Mouse (Mus musculus) embryonic facial prominence, embryonic 13.5 days (tissue): Measurements from ENCODE around the gene Grid2. TPM values are rescaled to one million over a fixed set of nuclear protein-coding genes. Genes with fewer than 3 reads are reported as not detected.

Experiments
- ATAC-seq: fragments of 200-750 bp; cut with Nextera tagmentation; 2 replicates; pipeline ENCODE4 v1.8.0; 2017; ENCODE audit warnings: low read depth; ENCODE audit not compliant: insufficient number of reproducible peaks, insufficient read depth, low FRiP score, low TSS enrichment
- H3K27ac ChIP-seq: fragments of 300-500 bp; sonication (generic); 2 replicates; pipeline ENCODE4 v1.5.1; 2015; ENCODE audit warnings: moderate library complexity, mild to moderate bottlenecking, inconsistent platforms
- H3K27me3 ChIP-seq: fragments of 300-500 bp; sonication (generic); 2 replicates; pipeline ENCODE4 v1.6.1; 2015; ENCODE audit warnings: mild to moderate bottlenecking, inconsistent platforms
- H3K36me3 ChIP-seq: fragments of 300-500 bp; sonication (generic); 2 replicates; pipeline ENCODE4 v1.6.1; 2015; ENCODE audit warnings: mild to moderate bottlenecking, inconsistent platforms
- H3K4me1 ChIP-seq: fragments of 300-500 bp; sonication (generic); 2 replicates; pipeline ENCODE4 v1.6.1; 2015; ENCODE audit warnings: inconsistent platforms
- H3K4me2 ChIP-seq: fragments of 300-500 bp; sonication (generic); 2 replicates; pipeline ENCODE4 v1.6.1; 2015; ENCODE audit warnings: moderate library complexity, mild to moderate bottlenecking, inconsistent platforms
- H3K4me3 ChIP-seq: fragments of 300-500 bp; sonication (generic); 2 replicates; pipeline ENCODE4 v1.5.1; 2015; ENCODE audit warnings: mild to moderate bottlenecking, inconsistent platforms
- H3K9ac ChIP-seq: fragments of 300-500 bp; sonication (generic); 2 replicates; pipeline ENCODE4 v1.6.1; 2015; ENCODE audit warnings: mild to moderate bottlenecking, inconsistent platforms
- H3K9me3 ChIP-seq: fragments of 300-500 bp; sonication (generic); 2 replicates; pipeline ENCODE4 v1.6.1; 2016; ENCODE audit warnings: inconsistent platforms
- WGBS: fragments of 180-500 bp; shearing (Covaris S2); methylation state at CpG from one replicate; pipeline ENCODE4 v1.1.7; 2015; ENCODE audit warnings: mixed read lengths; 5-methylcytosine and 5-hydroxymethylcytosine counted together
- polyA plus RNA-seq: library from polyadenylated mRNA; unstranded; fragments of >200 nt; fragmentation: Nextera tagmentation; extraction: Ambion mirVana; gene quantifications from 2 replicates; pipeline ENCODE4 v1.2.1, GENCODE M21; 2015

Gene Grid2
- polyA plus RNA-seq, 1 experiment from 2014 or later: 2.0 TPM

GRCm38 (mm10) chr6:63917035-63917570, 661.4 kb downstream of the Grid2 start:
- Histone ChIP-seq H3K27ac (no peak overlapping the region), H3K9ac (no peak overlapping the region), H3K4me3 (no peak overlapping the region), H3K4me1 (no peaks in the 10 kb centered on the region), H3K4me2 (no peak overlapping the region), H3K9me3 (no peaks in the 10 kb centered on the region), H3K27me3 (no peaks in the 10 kb centered on the region), H3K36me3 (no peaks in the 10 kb centered on the region)
- ATAC-seq: no peak
- 68% methylated on average over 6 of the region's 6 CpGs for WGBS

- Histone ChIP-seq H3K4me2 (no peak overlapping the region), H3K4me1 (no peaks in the 10 kb centered on the region), H3K9me3 (no peaks in the 10 kb centered on the region), H3K36me3 (no peaks in the 10 kb centered on the region), H3K9ac (no peak overlapping the region), H3K27me3 (no peaks in the 10 kb centered on the region), H3K27ac (no peak overlapping the region), H3K4me3 (no peak overlapping the region)
- WGBS: 88% methylated on average over 6 of the region's 6 CpGs
- ATAC-seq: no peak
These were observed 666.3 kb downstream of the Grid2 start for GRCm38 (mm10) chr6:63921951-63922350.

- no peak overlapping the region for H3K4me3 ChIP-seq
- H3K4me1 ChIP-seq: no peaks in the 10 kb centered on the region
- H3K4me2 ChIP-seq: no peak overlapping the region
- ATAC-seq: no peak
- no peaks in the 10 kb centered on the region for H3K36me3 ChIP-seq
- H3K9me3 ChIP-seq: no peaks in the 10 kb centered on the region
- no peak overlapping the region for H3K27ac ChIP-seq
- no peaks in the 10 kb centered on the region for H3K27me3 ChIP-seq
- no peak overlapping the region for H3K9ac ChIP-seq
These were observed 675.5 kb downstream of the Grid2 start for GRCm38 (mm10) chr6:63931201-63931600.

GRCm38 (mm10) chr6:63946721-63947120, 691.0 kb downstream of the Grid2 start:
- no peak overlapping the region for H3K4me3 ChIP-seq
- WGBS: 54% methylated on average over 5 of the region's 5 CpGs

GRCm38 (mm10) chr6:63963789-63964188, 708.1 kb downstream of the Grid2 start:
- WGBS: 85% methylated on average over 3 of the region's 3 CpGs
- Histone ChIP-seq H3K4me1 (no peaks in the 10 kb centered on the region), H3K27me3 (no peaks in the 10 kb centered on the region), H3K4me2 (no peak overlapping the region), H3K27ac (no peak overlapping the region), H3K9ac (no peak overlapping the region), H3K4me3 (no peak overlapping the region), H3K36me3 (no peaks in the 10 kb centered on the region), H3K9me3 (no peaks in the 10 kb centered on the region)
- no peak for ATAC-seq

More at GRCm38 (mm10) chr6:63946721-63947120, 691.0 kb downstream of the Grid2 start:
- no peak overlapping the region for H3K4me2 ChIP-seq
- no peaks in the 10 kb centered on the region for H3K9me3 ChIP-seq
- H3K4me1 ChIP-seq: no peaks in the 10 kb centered on the region
- H3K27ac ChIP-seq: no peak overlapping the region
- no peaks in the 10 kb centered on the region for H3K36me3 ChIP-seq
- no peak for ATAC-seq
- no peaks in the 10 kb centered on the region for H3K27me3 ChIP-seq
- no peak overlapping the region for H3K9ac ChIP-seq

DNA sequence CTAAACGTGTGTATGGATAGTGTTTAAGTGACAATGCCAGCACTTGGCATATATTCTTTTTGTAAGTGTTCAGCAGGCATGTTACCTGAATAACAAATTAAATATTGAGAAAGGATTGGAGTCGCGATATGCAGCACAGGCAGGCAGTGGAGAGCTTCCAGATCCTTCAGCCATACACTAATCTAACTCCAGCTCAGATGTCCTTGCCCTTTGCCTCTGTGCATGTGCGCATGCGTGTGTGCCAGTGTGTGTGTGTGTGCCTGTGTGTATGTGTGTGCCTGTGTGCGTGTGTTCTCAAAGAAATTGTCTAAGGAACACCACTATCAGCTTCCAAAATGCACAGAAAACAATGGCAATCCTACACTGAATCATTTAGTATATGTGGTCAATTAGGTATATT, 708.6 kb downstream of the Grid2 start:
- no peak overlapping the region for H3K4me3 ChIP-seq
- no peaks in the 10 kb centered on the region for H3K9me3 ChIP-seq
- H3K4me2 ChIP-seq: no peak overlapping the region
- ATAC-seq: no peak
- 78% methylated on average over 6 of the region's 6 CpGs for WGBS
- H3K4me1 ChIP-seq: no peaks in the 10 kb centered on the region
- H3K27me3 ChIP-seq: no peaks in the 10 kb centered on the region
- no peak overlapping the region for H3K27ac ChIP-seq
- no peaks in the 10 kb centered on the region for H3K36me3 ChIP-seq
- no peak overlapping the region for H3K9ac ChIP-seq

DNA sequence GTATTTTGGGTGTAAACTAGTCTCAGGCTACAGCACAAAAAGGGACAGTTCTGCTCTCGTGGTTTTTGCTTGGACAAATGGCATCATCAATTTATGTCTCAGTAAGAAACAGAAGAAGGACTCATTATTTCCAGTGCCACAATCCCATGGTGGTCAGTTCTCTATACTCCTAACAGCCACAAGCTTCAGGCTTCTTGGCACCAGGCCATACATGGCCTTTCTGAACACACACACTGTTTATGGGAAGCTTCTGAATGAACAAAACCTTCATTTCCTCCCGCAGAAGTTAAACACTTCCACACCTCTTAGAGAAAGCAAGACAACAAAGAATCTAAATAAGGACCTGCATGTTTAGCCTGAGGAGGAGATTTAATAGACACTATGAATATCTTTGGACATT, 709.1 kb downstream of the Grid2 start:
- no peak for ATAC-seq
- 61% methylated on average over 2 of the region's 2 CpGs for WGBS
- Histone ChIP-seq H3K4me2 (no peak overlapping the region), H3K4me3 (no peak overlapping the region), H3K9me3 (no peaks in the 10 kb centered on the region), H3K36me3 (no peaks in the 10 kb centered on the region), H3K27me3 (no peaks in the 10 kb centered on the region), H3K9ac (no peak overlapping the region), H3K27ac (no peak overlapping the region), H3K4me1 (no peaks in the 10 kb centered on the region)

- no peaks in the 10 kb centered on the region for H3K4me1 ChIP-seq
- H3K9ac ChIP-seq: no peak overlapping the region
- H3K36me3 ChIP-seq: no peaks in the 10 kb centered on the region
- no peak overlapping the region for H3K4me3 ChIP-seq
- ATAC-seq: no peak
- H3K27ac ChIP-seq: no peak overlapping the region
- no peak overlapping the region for H3K4me2 ChIP-seq
- H3K9me3 ChIP-seq: no peaks in the 10 kb centered on the region
- H3K27me3 ChIP-seq: no peaks in the 10 kb centered on the region
- 78% methylated on average over 2 of the region's 2 CpGs for WGBS
These were observed 790.4 kb downstream of the Grid2 start for GRCm38 (mm10) chr6:64046084-64046483.

DNA sequence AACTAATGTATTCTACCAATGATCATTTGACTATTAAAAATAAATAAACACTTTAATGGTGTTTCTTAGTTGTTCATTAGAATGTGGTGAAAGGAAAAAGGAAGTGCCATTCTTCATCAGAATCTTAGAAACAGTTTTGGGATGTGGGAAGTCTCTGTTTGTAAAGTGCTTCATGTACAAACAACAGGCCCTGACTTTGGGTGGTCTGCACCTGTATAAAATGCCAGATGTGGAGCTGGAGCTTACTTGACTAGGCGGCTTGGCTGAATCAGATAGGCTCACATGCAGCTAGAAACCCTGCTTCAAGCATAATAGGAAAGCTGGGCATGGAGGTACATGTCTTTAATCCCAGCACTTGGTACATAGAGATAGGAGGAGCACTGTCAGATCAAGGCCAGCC, 791.1 kb downstream of the Grid2 start:
- Histone ChIP-seq H3K27ac (no peak overlapping the region), H3K27me3 (no peaks in the 10 kb centered on the region), H3K36me3 (no peaks in the 10 kb centered on the region), H3K9ac (no peak overlapping the region), H3K4me3 (no peak overlapping the region), H3K4me2 (no peak overlapping the region), H3K9me3 (no peaks in the 10 kb centered on the region), H3K4me1 (no peaks in the 10 kb centered on the region)
- 76% methylated on average over 1 of the region's 1 CpGs for WGBS
- no peak for ATAC-seq

- 89% methylated on average over 5 of the region's 5 CpGs for WGBS
- no peaks in the 10 kb centered on the region for H3K36me3 ChIP-seq
- no peaks in the 10 kb centered on the region for H3K4me1 ChIP-seq
- ATAC-seq: no peak
- H3K4me2 ChIP-seq: no peak overlapping the region
- H3K4me3 ChIP-seq: no peak overlapping the region
- H3K27me3 ChIP-seq: no peaks in the 10 kb centered on the region
- no peak overlapping the region for H3K9ac ChIP-seq
- no peak overlapping the region for H3K27ac ChIP-seq
- H3K9me3 ChIP-seq: no peaks in the 10 kb centered on the region
These were observed 792.3 kb downstream of the Grid2 start for GRCm38 (mm10) chr6:64047950-64048349.

DNA sequence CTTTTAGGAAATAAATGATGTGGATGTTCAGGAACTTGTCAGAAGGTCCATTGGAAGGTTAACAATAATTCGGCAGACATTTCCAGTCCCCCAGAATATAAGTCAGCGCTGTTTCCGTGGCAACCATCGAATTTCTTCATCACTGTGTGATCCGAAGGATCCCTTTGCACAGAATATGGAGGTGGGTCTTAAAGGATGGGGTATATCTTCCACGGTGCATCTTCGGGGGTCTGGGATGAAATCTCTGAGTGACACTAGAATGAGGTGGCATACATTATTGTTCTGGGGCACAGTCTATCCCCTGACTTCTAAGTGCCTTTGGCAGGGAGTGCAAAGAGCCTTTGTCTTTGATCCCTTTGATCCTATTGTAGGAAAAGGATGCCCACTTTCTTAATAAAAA, 808.2 kb downstream of the Grid2 start:
- Histone ChIP-seq H3K4me1 (no peaks in the 10 kb centered on the region), H3K27ac (no peak overlapping the region), H3K36me3 (no peaks in the 10 kb centered on the region), H3K9me3 (no peaks in the 10 kb centered on the region), H3K4me3 (no peak overlapping the region), H3K27me3 (no peaks in the 10 kb centered on the region), H3K9ac (no peak overlapping the region), H3K4me2 (no peak overlapping the region)
- 86% methylated on average over 7 of the region's 7 CpGs for WGBS
- no peak for ATAC-seq

- no peaks in the 10 kb centered on the region for H3K36me3 ChIP-seq
- no peaks in the 10 kb centered on the region for H3K27me3 ChIP-seq
- no peak overlapping the region for H3K4me2 ChIP-seq
- no peak overlapping the region for H3K9ac ChIP-seq
- H3K9me3 ChIP-seq: no peaks in the 10 kb centered on the region
- ATAC-seq: no peak
- 82% methylated on average over 2 of the region's 2 CpGs for WGBS
- no peak overlapping the region for H3K27ac ChIP-seq
- no peak overlapping the region for H3K4me3 ChIP-seq
- no peaks in the 10 kb centered on the region for H3K4me1 ChIP-seq
These were observed 809.0 kb downstream of the Grid2 start for GRCm38 (mm10) chr6:64064704-64065103.

DNA sequence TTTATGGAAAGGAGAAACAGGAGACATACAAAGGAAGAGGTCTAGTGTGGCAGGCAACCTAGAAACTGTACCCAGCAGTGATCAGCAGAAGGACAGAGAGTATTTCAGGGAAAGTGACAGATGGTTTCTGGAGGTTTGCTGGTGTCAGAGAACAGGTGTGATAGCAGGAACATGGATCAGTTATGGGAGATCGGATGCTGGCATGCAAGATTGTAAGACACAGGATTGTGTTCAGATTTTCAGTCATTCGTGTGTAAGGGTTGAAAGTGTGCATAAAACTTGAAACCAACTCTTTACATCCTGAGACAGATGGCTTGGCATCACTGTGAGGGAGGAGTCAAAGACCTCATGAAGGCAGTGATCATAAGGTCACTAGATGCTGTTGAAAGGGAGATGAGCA, 817.7 kb downstream of the Grid2 start:
- Histone ChIP-seq H3K36me3 (no peaks in the 10 kb centered on the region), H3K4me3 (no peak overlapping the region), H3K4me1 (no peaks in the 10 kb centered on the region), H3K9ac (no peak overlapping the region), H3K9me3 (no peaks in the 10 kb centered on the region), H3K27me3 (no peaks in the 10 kb centered on the region), H3K4me2 (no peak overlapping the region), H3K27ac (no peak overlapping the region)
- WGBS: 68% methylated on average over 2 of the region's 2 CpGs
- ATAC-seq: no peak
